Mouse (Mus musculus): Measurements from ENCODE around the gene Tom1.

The Tom1 gene

GRCm38 (mm10) chr8:75046303-75046702 is 12.8 kb downstream of the Tom1 start:
- peak; percentile 65 for DNase-seq

GRCm38 (mm10) chr8:75047784-75048183 is 14.3 kb downstream of the Tom1 start:
- no peak for DNase-seq

GRCm38 (mm10) chr8:75053342-75053741 is 19.8 kb downstream of the Tom1 start:
- no peak for DNase-seq

- no peak for DNase-seq
Observed at GRCm38 (mm10) chr8:75055673-75056072, 22.2 kb downstream of the Tom1 start.

GRCm38 (mm10) chr8:75060022-75060421 is 26.5 kb downstream of the Tom1 start:
- no peak for DNase-seq

GRCm38 (mm10) chr8:75060815-75061214 is 27.3 kb downstream of the Tom1 start:
- DNase-seq: no peak

GRCm38 (mm10) chr8:75063290-75063689 is 29.8 kb downstream of the Tom1 start:
- DNase-seq: no peak

GRCm38 (mm10) chr8:75064790-75065189 is 31.3 kb downstream of the Tom1 start:
- DNase-seq: no peak

GRCm38 (mm10) chr8:75067287-75067686 is 33.8 kb downstream of the Tom1 start:
- no peak for DNase-seq

GRCm38 (mm10) chr8:75070297-75070696 is 36.8 kb downstream of the Tom1 start:
- DNase-seq: no peak

- peak; percentile 75 for DNase-seq
Observed at GRCm38 (mm10) chr8:75071627-75072346, 38.3 kb downstream of the Tom1 start.

GRCm38 (mm10) chr8:75074876-75075275 is 41.4 kb downstream of the Tom1 start:
- no peak for DNase-seq

GRCm38 (mm10) chr8:75078215-75078614 is 44.7 kb downstream of the Tom1 start:
- DNase-seq: no peak

GRCm38 (mm10) chr8:75078851-75079250 is 45.3 kb downstream of the Tom1 start:
- DNase-seq: no peak

- DNase-seq: no peak
Observed at GRCm38 (mm10) chr8:75081364-75082040, 48.0 kb downstream of the Tom1 start.

GRCm38 (mm10) chr8:75082181-75082805 is 48.8 kb downstream of the Tom1 start:
- no peak for DNase-seq

- DNase-seq: peak; percentile 75
Observed at GRCm38 (mm10) chr8:75083846-75084245, 50.3 kb downstream of the Tom1 start.

- DNase-seq: no peak
Observed at GRCm38 (mm10) chr8:75084382-75085064, 51.0 kb downstream of the Tom1 start.

GRCm38 (mm10) chr8:75086002-75086401 is 52.5 kb downstream of the Tom1 start:
- no peak for DNase-seq

GRCm38 (mm10) chr8:75087127-75087526 is 53.6 kb downstream of the Tom1 start:
- DNase-seq: no peak

GRCm38 (mm10) chr8:75088989-75089881 is 55.7 kb downstream of the Tom1 start:
- DNase-seq: no peak

- no peak for DNase-seq
Observed at GRCm38 (mm10) chr8:75090781-75091365, 57.4 kb downstream of the Tom1 start.
